9 mouse cellular contexts compared by ENCODE assay signal in genomic region chr2:102290041-102290440, GRCm38 (mm10).
DNase-seq lines count a peak whose midpoint lies in the region; ATAC-seq and TF ChIP-seq lines count a peak whose summit lies in the region.
"Had no signal": no experiment of that assay in that cellular context is flagged by ENCODE, and none has a peak within 500 bp of the region (broad histone marks: within the 10 kb centered on the region; RNA-seq: fewer than 3 reads in every experiment).

No protein-coding gene starts in this region.

- TF ChIP-seq POLR2A in kidney, adult 2 months (IDR thresholded peaks at IDR 0.05; ENCODE audit: low read depth, low read length): no peak

- no peaks in the 10 kb centered on the region for H3K9me3 ChIP-seq in forebrain, embryonic 12.5 days
- H3K9me3 ChIP-seq in liver, embryonic 14.5 days (ENCODE audit: control insufficient read depth, low read length): no peaks in the 10 kb centered on the region

- H3K4me1 ChIP-seq in forebrain, embryonic 12.5 days: peaks cover 5% of the 10 kb centered on the region; the same call in 1 of the 2 replicates
- peaks cover 7% of the 10 kb centered on the region; the same call in 1 of the 2 replicates for H3K4me1 ChIP-seq in kidney, adult 2 months (ENCODE audit: control insufficient read depth, insufficient read depth, low read length)
- H3K4me1 ChIP-seq in liver, embryonic 14.5 days (replicated peaks; ENCODE audit: control insufficient read depth in 2 of 2, insufficient read depth in 2 of 2, low read length in 1 of 2): no peaks in the 10 kb centered on the region

- no peak overlapping the region for H3K9ac ChIP-seq in forebrain, embryonic 12.5 days
- H3K9ac ChIP-seq in liver, embryonic 14.5 days (replicated peaks): no peak overlapping the region

- TF ChIP-seq CTCF in kidney, adult 2 months (conservative IDR thresholded peaks at IDR 0.05; ENCODE audit: insufficient read depth, insufficient read length, low read depth, low read length): 0 out of 2 replicates have a peak, but pooled peaks have one; percentile 12
- TF ChIP-seq CTCF in liver, embryonic 14.5 days (IDR thresholded peaks at IDR 0.05; ENCODE audit: low read depth): peak; percentile 56; the same call in 1 of the 2 replicates

- H3K27me3 ChIP-seq in forebrain, embryonic 12.5 days: no peaks in the 10 kb centered on the region
- no peaks in the 10 kb centered on the region for H3K27me3 ChIP-seq in kidney, adult 2 months (replicated peaks; ENCODE audit: control insufficient read depth, insufficient read depth, low read length)
- no peaks in the 10 kb centered on the region for H3K27me3 ChIP-seq in liver, embryonic 14.5 days (ENCODE audit: control insufficient read depth, insufficient read depth, low read length)

- no peak overlapping the region for H3K27ac ChIP-seq in forebrain, embryonic 12.5 days
- no peak overlapping the region for H3K27ac ChIP-seq in kidney, adult 2 months (ENCODE audit: insufficient read depth, low read depth, low read length)
- H3K27ac ChIP-seq in liver, embryonic 14.5 days: no peak overlapping the region

- H3K4me2 ChIP-seq in forebrain, embryonic 12.5 days: no peak overlapping the region
- no peak overlapping the region for H3K4me2 ChIP-seq in liver, embryonic 14.5 days (ENCODE audit: low read depth)

- no peaks in the 10 kb centered on the region for H3K36me3 ChIP-seq in forebrain, embryonic 12.5 days (replicated peaks)
- H3K36me3 ChIP-seq in kidney, adult 2 months (ENCODE audit: control insufficient read depth, insufficient read depth, low read length): no peaks in the 10 kb centered on the region
- H3K36me3 ChIP-seq in liver, embryonic 14.5 days (replicated peaks; ENCODE audit: control insufficient read depth, insufficient read depth, low read depth): no peaks in the 10 kb centered on the region

- no peak for TF ChIP-seq EP300 in liver, embryonic 14.5 days (IDR thresholded peaks at IDR 0.05; ENCODE audit: low read depth)

- H3K4me3 ChIP-seq in forebrain, embryonic 12.5 days (replicated peaks): no peak overlapping the region
- no peak overlapping the region for H3K4me3 ChIP-seq in kidney, adult 2 months (ENCODE audit: insufficient read depth, low read depth, low read length)
- H3K4me3 ChIP-seq in liver, embryonic 14.5 days (ENCODE audit: insufficient read depth in 1 of 2, low read depth in 2 of 2, low read length in 2 of 2): no peak overlapping the region
- H3K4me3 ChIP-seq: myocyte had no signal

- DNase-seq in 416B (ENCODE audit: low read depth): peak; percentile 60
- DNase-seq in CD8-positive naive resting alpha-beta T cell, adult 2 months (ENCODE audit: low read depth in 2 of 2, low spot score in 2 of 2): peak; percentile 19 to 45
- peak; percentile 60 for DNase-seq in c-Kit-positive CD71-negative TER-119-negative erythroid progenitor cells, embryonic 14.5 days (ENCODE audit: low read depth)
- peak; percentile 59 for DNase-seq in kidney, adult 2 months
- peak in 2 of 3 experiments; percentile 9 to 19 for DNase-seq in liver, embryonic 14.5 days (ENCODE audit: low read depth in 3 of 3, low spot score in 3 of 3)
- DNase-seq in urinary bladder, postnatal 36 days (ENCODE audit: low spot score in 2 of 2): peak; percentile 50 to 53

- peak; percentile 61; the same call in 1 of the 2 replicates for ATAC-seq in forebrain, embryonic 12.5 days (ENCODE audit: low FRiP score)
- no peak for ATAC-seq in liver, embryonic 14.5 days (ENCODE audit: insufficient read depth)
- peak; percentile 69 for ATAC-seq in neutrophil, adult 5-6 weeks (ENCODE audit: extremely low read depth, insufficient number of reproducible peaks, low FRiP score, poor library complexity, severe bottlenecking)

- 63% methylated on average over 5 of the region's 5 CpGs for WGBS in forebrain, embryonic 12.5 days
- 53% methylated on average over 5 of the region's 5 CpGs for WGBS in kidney, adult 2 months
- whole genome bisulfite sequencing in liver, embryonic 14.5 days (ENCODE audit: insufficient replicate concordance): 35% methylated on average over 5 of the region's 5 CpGs
